Mouse (Mus musculus): ENCODE results near the gene Zfp217.

Zfp217 gene

DNA sequence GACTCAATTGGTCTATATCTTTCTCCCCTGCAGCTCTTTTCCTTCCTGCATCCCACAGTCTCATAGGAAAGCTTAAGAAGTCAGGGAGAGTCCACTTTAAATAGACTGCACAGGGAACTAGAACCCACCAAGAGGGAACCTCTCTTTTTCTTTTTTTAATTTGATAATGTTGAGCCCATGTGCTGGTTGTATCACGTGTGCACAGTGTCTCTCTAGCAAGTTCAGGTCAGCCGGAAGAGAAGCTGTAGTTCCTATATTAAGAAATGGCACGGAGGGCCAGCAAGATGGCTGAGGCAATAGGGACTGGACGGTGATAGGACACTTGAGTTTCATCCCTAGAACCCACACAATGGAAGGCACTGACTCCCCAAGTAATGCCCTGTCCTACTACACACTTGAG lies 11.1 kb upstream of the Zfp217 start:
- peak; percentile 16 for DNase-seq (ENCODE audit: low read depth)

DNA sequence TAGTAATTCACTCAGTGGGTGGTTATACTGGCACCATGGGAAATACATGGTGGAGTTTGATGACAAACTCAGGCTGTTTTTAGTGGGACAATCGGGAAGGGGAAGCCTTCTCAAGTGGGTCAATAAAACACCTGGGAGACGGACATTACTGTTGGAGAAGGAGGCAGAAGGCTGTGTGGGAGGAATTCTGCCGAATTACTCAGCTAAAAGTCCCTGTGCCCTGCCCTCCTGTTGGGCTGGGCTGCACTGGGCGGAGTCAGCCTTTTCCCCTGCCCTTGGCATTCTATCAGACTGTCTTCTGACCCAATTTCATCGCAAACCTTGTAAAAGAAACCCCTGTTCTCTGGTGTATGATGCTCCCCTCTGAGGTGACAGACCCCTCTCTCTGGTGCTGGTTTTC lies 10.3 kb upstream of the Zfp217 start:
- DNase-seq (ENCODE audit: low read depth), result no peak

DNA sequence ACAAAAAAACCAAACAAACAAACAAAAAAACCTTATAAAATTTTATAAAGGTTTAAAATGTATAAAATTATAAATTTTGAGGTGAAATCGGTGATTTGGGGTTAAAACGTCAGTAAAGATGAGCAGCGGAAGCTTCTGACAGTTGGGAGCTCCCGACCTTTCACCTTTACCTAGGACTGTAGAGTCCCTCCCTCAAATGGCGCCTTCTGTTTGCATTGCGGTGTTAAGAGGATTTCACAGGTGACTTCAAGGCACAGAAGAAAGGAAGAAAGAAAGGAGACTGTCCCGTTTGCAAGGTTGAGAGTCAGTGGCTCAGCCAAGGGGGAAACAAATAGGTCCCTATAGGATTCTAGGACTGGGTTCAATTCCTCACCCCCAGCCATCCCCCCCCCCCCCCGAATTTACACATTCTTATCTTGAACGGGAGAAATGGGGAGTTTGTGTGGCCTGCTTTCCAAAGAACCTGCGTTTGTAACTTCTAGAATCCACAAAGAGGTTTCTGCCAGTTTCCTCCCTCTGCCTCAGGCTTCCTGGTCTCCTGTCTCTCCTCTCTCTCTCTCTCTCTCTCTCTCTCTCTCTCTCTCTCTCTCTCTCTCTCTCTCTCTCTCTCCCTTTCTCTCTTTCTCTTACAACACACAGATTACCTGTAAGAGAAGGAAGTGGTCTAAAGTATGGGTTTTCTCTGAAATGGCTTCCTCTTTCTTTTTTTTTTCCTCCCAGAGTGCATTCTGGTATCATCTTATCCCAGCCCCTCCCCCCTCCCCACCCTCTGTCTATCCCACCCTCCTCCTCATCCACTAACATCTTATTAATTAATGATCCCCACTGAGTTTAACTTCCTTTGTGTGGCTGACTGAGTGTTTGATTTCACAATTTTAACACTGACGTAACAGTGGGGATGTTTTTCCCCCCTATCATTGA lies 9.6 kb upstream of the Zfp217 start:
- peak; percentile 71 for DNase-seq (ENCODE audit: low read depth)

DNA sequence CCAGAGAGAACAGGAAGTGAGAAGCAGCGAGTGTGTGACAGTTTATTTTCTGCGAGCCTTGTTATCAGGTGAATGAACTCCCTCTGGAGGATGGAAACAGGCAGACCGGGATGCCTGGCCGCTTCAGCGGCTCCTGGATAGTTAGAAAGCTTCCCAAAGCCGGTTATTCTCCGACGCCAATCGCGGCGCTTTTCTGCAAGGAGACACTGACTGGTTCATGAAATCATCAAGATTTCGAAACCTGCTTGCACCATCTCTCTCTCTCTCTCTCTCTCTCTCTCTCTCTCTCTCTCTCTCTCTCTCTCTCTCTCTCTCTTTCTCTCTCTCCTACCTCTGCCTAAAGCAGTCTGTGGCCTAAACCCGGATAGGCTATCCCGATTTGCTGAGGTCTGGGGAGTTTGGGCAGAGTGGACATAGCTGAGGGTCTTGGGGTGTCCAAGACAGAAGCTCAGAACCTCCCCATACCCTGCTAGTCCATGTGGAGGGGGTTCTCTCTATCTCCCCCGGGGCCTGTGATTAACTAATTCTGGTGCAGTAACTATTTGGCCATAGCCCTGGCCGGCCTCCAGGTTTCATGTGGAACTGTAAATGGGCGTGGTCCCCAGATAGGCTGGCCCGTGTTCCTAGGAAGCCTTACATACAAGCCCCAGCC lies 7.3 kb upstream of the Zfp217 start:
- peak; percentile 86 for DNase-seq (ENCODE audit: low read depth)

DNA sequence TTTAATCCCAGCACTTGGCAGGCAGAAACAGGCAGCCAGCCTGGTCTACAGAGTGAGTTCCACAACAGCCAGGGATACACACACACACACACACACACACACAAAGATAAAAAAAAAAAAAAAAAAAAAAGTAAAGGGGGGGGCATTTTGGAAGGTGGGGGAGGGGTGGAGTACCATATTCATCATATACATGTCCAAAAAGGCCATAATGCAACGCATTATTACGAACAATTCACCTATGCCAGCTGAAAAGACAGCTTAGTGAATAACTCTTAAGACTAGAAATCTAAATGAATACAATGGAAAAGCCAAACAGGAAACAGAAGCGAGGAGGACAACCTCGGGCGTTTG lies 6.8 kb upstream of the Zfp217 start:
- DNase-seq (ENCODE audit: low read depth), result no peak

DNA sequence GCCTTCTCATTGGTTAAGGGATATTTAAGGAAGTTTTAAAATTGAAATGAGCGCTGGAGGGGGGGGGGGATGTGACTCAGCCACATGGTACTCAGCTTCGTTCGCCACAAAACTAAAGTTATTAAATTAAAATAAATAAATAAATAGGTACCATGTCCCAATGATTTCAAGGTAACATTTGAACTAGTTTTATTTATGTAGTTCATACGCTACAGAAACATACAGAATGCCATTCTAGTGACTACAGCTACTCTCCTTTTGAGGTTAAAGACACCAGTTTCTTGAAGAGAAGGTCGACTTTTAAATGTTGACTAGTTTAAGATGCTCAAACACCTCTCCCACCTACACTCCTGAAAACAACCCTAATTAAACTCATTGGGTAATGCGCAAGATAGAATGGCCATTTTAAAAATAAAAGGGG lies 6.4 kb upstream of the Zfp217 start:
- DNase-seq (ENCODE audit: low read depth), result peak; percentile 56

DNA sequence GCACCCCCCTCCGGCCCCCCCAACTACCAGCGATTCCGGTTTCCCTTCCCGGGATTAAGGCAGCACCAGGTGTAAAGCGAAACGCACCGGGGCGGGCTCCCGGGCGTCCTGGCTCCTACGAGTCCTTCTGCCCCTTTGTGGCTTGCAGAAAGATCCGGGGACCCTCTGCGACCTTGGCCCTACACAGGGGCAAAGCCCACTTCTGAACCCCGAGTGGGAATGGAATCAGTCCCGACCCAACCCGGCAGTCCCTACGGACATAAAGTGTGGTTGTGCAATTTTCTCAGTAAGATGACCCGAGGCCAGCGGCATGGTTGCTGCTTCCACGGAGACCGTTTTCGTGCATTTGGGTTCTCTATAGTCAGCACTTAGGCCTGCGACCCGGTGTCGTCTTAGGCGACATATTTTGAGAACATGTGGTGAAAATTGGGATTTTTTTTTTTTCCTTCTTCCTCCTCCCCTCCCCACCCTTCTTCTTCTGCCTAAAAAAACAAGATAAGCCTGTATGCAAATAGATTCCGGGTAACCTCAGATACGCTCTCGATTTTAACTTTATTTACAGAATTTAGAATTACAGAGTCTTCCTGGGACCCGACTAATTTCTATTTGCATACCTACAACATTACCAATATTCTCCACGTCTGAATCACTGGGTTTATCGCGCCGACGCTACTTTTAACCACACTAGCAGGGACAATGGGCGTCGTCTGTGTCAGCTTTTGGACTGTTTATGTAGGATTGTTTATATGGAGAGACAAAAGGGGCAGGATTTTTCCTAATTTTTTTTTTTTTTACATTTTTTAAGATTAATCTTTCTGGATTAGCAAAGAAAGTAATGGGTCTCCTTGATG lies 5.7 kb upstream of the Zfp217 start:
- peak; percentile 72 for DNase-seq (ENCODE audit: low read depth)

DNA sequence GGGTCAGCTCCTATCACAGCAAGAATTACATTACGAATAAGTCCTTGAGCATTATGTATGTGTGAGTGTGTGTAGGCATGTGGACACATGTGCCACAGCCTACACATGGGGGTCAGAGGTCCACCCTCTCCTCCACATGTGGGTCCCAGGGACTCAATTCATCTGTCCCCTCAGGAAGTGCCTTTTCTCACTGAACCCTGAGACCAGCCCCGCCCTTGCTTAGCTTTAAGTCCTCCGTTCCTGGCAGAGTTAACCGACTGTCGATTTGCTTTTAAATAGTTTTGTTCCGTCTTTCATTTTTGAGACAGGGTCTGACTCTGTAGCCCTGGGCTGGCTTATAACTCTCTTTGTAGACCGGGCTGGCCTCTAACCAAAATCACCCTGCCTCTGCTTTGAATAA lies 5.0 kb upstream of the Zfp217 start:
- peak; percentile 60 for DNase-seq (ENCODE audit: low read depth)

DNA sequence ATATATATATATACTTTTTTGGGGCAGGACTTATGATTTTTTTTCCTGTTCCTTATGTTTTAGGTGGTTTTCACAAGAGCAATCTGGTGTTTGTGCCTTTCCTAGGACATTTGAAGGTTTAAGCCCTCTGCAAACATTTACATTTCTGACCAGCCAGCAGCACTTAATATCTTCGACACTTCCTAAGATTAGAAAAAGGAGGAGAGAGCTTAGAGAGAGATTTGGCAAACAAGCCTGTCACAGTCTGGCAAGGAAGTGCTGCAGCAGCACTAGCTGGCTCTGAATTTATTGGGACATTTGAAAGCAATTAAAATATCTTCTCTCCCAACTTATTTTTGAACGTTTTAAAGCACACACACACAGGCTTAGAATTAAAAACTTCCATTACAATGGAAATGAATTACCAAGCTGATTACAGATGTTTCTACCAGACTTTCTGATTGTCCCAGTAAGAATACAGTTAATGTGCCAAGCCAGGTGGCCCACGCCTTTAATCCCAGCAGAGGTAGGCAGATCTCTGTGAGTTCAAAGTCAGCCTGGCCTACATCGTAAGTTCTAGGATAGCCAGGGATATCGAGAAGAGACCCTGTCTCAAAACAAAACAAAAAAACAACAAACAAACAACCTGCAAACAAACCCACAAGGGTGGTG lies 4.3 kb upstream of the Zfp217 start:
- peak; percentile 9 for DNase-seq (ENCODE audit: low read depth)

DNA sequence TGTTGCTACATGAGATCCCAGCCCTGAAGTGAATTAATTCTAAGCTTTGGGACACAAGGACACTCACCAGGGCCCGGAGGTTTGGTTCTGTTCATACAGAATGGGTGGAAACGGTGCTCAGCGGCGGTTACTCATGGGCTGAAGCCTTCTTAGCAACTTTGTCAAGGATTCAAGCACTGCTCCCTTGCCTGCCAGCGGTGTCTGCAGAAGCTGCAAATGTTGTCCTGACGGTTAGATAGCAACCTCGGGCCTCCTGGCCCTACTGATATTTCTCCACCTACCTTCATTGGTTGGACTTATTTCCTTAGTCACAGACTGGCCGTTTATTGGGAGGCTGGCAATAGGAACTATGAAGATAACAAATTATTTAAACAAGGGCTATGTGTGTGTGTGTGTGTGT lies 3.6 kb upstream of the Zfp217 start:
- no peak for DNase-seq (ENCODE audit: low read depth)

DNA sequence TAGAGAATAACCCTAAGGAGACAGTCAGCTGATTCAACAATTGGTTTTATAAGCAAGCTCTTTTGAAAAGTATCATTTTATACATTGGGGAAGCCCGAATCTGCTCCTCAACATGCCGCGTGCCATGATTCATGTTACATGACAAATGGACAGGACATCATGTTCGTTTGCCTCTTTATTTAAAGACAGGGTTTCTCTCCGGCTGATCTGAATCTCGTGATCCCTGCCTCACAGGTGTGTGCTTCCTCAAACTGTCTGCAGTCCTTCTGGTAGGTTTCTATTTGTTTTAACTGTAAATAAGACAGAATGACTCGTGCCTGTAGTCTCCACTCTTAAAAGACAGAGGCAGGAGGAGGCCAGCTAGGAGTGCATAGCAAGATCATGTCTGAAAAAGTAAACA lies 925 bp upstream of the Zfp217 start:
- DNase-seq (ENCODE audit: low read depth), result no peak

DNA sequence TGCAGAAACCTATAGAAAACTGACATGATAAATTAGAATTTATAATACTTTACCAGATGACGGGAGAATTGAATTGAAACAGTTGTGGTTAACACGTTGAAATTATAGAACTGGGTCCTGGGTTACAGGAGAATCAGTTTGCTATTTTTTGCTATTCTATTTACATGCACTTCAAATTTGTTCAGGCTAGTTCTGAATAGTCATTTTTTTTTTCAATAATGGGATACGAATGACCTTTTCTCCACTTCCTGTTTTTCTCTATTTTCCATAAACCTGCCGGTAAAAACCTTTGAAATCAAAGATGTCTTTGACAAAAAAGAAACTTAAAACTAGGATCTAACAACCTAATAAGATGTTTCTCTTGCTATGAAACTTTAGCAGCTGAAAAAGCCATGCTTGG lies 733 bp downstream of the Zfp217 start:
- DNase-seq (ENCODE audit: low read depth), result peak; percentile 36

DNA sequence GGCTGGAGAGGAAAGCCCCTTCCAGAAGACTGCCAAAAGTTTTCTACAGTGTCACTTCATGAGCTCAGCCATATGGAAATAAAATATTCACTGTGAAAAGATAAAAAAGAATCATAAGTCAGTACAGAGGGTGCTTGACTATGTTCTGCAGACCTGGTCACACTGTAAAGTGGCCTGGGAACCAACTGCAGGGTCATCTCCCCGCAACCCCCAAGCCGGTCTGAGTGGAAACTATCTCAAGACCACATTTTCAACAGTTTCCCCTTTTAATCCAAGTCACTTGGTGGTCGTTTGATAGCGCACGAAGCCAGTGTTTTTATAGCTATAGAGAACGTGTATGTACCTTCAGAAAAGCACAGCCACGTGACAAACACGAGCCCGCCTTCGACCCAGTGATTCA lies 3.6 kb downstream of the Zfp217 start:
- DNase-seq (ENCODE audit: low read depth), result no peak

DNA sequence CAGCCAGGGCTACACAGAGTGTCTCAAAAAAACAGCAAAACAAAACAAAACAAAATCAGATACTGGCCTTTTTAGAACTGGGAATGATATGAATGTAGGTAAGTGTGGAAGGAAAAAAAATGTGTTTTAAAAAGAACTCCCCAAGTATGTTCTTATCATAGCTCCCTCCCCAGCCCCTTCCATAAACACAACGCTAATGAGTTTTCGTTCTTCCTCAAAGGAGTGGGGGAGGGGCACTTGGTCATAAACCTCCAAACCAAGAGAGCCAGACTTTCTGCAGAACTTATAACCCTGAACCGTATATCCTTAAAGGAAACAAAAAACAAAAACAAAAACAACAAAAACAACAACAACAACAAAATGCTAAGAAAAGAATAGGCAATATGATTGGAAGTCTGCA lies 4.0 kb downstream of the Zfp217 start:
- DNase-seq (ENCODE audit: low read depth), result no peak

DNA sequence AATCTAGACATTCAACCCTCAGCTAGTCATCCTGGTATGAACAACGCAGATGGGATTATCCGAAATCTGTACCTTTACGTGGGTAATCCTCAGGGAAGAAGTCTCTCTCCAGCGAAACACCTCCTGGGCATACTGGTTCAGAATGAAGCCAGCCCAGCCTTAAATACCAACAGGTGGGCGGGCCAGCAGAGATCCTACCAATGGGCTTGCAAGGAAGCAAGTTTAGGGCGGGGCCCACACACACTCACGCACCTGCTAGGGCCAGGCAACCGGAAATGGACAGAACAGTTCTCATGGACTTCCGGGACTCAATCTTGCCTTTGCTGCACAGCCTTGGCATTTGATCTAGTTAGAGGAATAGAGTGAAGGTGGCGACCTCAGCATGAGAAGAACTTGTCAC lies 5.4 kb downstream of the Zfp217 start:
- no peak for DNase-seq (ENCODE audit: low read depth)

DNA sequence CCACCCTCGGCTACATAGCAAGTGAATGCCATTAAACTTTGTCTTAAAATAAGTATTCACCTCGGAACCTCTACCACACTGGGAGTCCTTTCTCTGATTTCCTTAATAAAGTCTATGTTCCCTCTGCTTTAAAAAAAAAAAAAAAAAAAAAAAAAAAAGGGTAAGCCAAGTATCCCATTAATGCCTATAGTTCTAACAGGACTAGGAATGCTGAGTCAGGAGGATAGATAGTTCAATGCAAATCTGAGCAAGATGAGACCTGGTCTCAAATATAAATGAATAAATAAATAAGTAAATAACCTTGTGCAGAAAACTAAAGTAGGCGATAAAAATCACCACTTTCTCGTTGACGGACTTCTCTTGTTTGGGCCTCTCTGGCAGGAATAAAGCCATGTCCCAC lies 6.4 kb downstream of the Zfp217 start:
- no peak for DNase-seq (ENCODE audit: low read depth)

DNA sequence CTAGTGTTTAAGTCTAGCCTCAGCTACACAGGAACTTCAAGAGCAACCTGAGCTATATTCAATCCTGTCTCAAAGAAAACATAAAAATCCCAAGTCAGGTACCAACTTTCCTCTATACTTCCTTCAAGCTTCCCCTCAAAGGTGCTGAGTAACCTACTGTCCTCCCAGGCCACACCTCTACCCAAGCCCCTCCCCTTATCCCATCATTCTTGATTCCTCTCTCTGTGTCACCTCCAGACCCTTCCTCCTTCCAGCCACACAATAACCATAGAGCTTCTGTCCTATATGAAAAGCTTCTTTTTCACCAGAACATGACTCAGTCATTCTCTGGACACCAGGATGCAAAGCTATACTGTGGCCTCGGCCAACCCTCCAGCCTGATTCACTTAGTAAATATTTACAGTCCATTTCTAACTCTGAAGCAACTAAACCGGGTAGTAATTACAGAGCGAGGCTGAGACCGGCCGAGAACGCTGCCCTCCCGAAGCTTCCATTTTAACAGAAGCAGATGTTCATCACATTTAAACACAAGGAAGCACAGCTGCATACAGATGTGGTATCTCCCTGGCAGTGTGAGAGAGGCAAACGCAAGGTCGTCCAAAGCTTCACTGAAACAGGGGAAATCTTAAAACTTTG lies 8.4 kb downstream of the Zfp217 start:
- no peak for DNase-seq (ENCODE audit: low read depth)

DNA sequence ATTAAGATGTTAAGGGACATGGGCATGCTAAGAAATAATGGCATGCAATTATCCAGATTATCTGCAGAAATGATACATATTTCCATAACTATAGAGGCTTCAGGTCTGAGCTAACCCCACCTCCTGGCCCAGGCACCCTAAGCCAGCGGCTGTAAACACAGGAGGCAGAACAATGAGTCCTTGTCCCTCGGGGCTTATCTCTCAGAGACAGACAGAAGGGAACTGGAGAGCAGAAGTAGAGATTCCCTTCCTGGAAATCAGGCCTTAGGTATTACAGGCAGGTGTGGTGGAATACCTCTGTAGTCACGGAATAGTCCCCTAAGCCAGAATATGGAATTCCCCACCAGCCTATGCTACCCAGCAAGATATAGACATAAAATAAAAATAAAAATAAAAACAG lies 11.0 kb downstream of the Zfp217 start:
- no peak for DNase-seq (ENCODE audit: low read depth)

DNA sequence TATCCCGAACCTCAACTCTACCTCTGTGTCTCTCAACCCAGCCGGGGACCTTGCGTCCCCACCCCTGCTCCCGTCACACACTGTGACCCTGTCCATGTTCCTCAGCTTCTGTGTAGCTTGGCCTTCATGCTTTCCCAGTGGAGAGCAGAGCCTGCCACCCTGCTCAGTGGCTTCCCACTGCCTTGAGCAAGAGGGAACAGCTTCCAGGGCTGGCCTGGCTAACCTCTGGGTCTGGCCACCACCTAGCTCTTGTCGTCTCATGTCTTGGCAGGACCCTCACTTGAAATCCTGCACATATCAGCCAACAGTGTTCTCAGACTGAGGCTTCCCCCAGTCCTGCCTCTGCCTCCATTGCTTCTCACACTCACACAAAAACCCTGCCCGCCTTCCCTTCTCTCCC lies 12.1 kb downstream of the Zfp217 start:
- no peak for DNase-seq (ENCODE audit: low read depth)

DNA sequence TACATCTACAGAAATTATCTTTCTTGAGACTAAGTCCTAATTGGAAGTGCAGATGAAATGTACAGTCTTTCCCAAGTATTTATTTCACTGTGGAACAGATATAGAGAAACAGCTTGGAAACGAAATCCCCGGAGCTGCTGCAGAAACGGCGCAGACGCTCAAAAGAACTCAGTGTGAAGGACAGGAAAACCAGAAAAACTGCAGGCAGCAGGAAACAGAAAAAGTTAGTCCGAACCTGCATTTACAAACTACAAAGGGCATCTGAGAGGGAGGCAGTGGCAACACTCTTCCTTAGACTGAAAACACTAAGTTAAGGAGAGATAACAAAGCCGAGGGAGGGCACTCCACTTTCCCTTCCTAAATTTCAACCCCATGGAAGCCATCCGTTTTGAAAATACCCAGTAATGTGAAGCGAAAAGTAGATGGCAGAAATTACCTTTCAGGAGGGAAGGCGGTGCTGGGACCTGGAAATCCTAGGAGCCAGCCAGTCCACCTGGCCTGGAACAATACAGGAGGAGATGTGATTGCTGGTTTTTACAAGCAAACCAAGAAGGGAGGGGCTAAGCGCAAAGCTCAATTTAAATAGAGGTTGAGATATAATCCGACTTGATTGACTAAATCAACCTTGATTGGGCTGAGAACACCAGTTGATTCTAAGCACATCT lies 13.7 kb downstream of the Zfp217 start:
- DNase-seq (ENCODE audit: low read depth), result peak; percentile 52

DNA sequence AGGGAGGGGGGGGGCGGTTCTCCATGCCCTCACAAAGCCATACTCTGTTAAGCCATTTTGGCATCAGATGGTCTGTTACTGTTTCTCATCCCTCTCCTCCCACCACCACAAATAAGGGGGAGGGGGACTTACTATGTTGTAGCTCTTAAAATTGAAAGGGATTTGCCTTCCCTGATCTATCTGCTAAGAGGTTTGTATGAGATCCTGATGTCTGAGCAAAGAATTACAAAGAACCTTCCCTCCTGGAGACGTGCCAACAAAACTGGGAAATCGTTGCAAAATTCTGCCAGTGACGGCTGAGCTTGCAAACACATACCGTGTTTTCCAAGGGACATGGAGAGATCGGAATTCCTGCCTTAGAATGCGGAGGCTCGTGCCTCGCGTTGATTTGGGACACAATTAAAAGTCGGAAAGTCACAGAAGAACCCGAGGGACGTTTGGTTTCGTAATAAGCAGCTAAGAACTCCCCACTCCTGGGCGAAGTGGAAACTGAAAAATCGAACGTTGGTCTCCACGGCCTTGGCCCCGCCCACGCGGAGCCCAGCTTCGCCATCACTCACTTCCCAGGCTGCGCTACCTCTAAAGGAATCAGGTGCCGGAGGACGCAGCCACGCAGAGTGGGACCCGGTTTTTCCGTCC lies 14.7 kb downstream of the Zfp217 start:
- peak; percentile 86 for DNase-seq (ENCODE audit: low read depth)

All from induced T-regulatory cell, adult 2 months (primary cell).